Comparison of ENCODE assay signal across 8 mouse cellular contexts in genomic region chr1:139455226-139455869, GRCm38 (mm10). TPM values are rescaled to one million over a fixed set of nuclear protein-coding genes. Genes with fewer than 3 reads are reported as not detected.
DNase-seq lines count a peak whose midpoint lies in the region; ATAC-seq and TF ChIP-seq lines count a peak whose summit lies in the region.

No protein-coding gene starts in this region.

- TF ChIP-seq RAD21 in CH12.LX (IDR thresholded peaks at IDR 0.05; ENCODE audit: low read depth, low read length) = no peak

- H3K27me3 ChIP-seq in CH12.LX (replicated peaks) = no peaks in the 10 kb centered on the region
- no peaks in the 10 kb centered on the region for H3K27me3 ChIP-seq in erythroblast, embryonic 14.5 days (ENCODE audit: control insufficient read depth)
- H3K27me3 ChIP-seq in intestine, postnatal 0 days (replicated peaks; ENCODE audit: control insufficient read depth, insufficient read depth, low read length) = no peaks in the 10 kb centered on the region
- H3K27me3 ChIP-seq in midbrain, embryonic 13.5 days = no peaks in the 10 kb centered on the region

- TF ChIP-seq EP300 in CH12.LX (IDR thresholded peaks at IDR 0.05; ENCODE audit: low read length) = no peak

- no peak for TF ChIP-seq POLR2A in CH12.LX (IDR thresholded peaks at IDR 0.05; ENCODE audit: low read depth, low read length)

- H3K79me2 ChIP-seq in CH12.LX (replicated peaks; ENCODE audit: control insufficient read depth, extremely low read depth, insufficient read depth, poor library complexity, severe bottlenecking) = peaks cover 15% of the 10 kb centered on the region

- H3K9ac ChIP-seq in CH12.LX (ENCODE audit: insufficient read depth, low read depth) (peak overlapping the region; percentile 50), ES-E14 (ENCODE audit: insufficient read depth, low read depth, low read length, poor library complexity, severe bottlenecking) (peak overlapping the region; percentile 93)
- H3K9ac ChIP-seq in intestine, postnatal 0 days (ENCODE audit: low read depth, low read length) = peak overlapping the region; percentile 53
- H3K9ac ChIP-seq in midbrain, embryonic 13.5 days (replicated peaks) = peak overlapping the region; percentile 66

- H3K36me3 ChIP-seq in CH12.LX (replicated peaks in 1 of 2; ENCODE audit: control insufficient read depth in 1 of 2, insufficient read depth in 1 of 2, low read length in 1 of 2) (peaks cover 10 to 29% of the 10 kb centered on the region in 2 experiments), ES-E14 (ENCODE audit: control insufficient read depth, insufficient read depth, low read length, poor library complexity, severe bottlenecking) (peaks cover 12% of the 10 kb centered on the region)
- peaks cover 44% of the 10 kb centered on the region for H3K36me3 ChIP-seq in erythroblast, embryonic 14.5 days (ENCODE audit: control insufficient read depth)
- no peaks in the 10 kb centered on the region for H3K36me3 ChIP-seq in intestine, postnatal 0 days (ENCODE audit: control insufficient read depth, insufficient read depth)
- H3K36me3 ChIP-seq in midbrain, embryonic 13.5 days = peaks cover 3% of the 10 kb centered on the region; the same call in 1 of the 2 replicates

- DNase-seq in CH12.LX (ENCODE audit: extremely low read depth) (peak; percentile 27), ES-E14 (ENCODE audit: low read depth, low spot score) (peak; percentile 52)
- no peak for DNase-seq in frontal cortex, postnatal 10 days (ENCODE audit: low spot score in 2 of 2)
- no peak for DNase-seq in right cerebral cortex, postnatal 14 days
- DNase-seq in cerebellum, adult 11-12 months = no peak

- H3K9me3 ChIP-seq in CH12.LX (replicated peaks; ENCODE audit: low read length) (no peaks in the 10 kb centered on the region), ES-E14 (ENCODE audit: control insufficient read depth, insufficient read depth, low read depth, low read length) (no peaks in the 10 kb centered on the region)
- no peaks in the 10 kb centered on the region for H3K9me3 ChIP-seq in erythroblast, embryonic 14.5 days (ENCODE audit: control insufficient read depth, low read length)
- no peaks in the 10 kb centered on the region for H3K9me3 ChIP-seq in intestine, postnatal 0 days (ENCODE audit: control insufficient read depth)
- no peaks in the 10 kb centered on the region for H3K9me3 ChIP-seq in midbrain, embryonic 13.5 days

- H3K4me1 ChIP-seq in CH12.LX (ENCODE audit: control insufficient read depth in 1 of 2, insufficient read depth in 2 of 2) (peaks cover 0 to 36% of the 10 kb centered on the region in 2 experiments; a peak in 2 of 4 replicates), ES-E14 (ENCODE audit: control insufficient read depth in 2 of 2, insufficient read depth in 2 of 2, low read length in 2 of 2, poor library complexity in 1 of 2) (no peaks in the 10 kb centered on the region)
- peaks cover 42% of the 10 kb centered on the region for H3K4me1 ChIP-seq in erythroblast, embryonic 14.5 days (ENCODE audit: control insufficient read depth)
- 0 out of 2 replicates have a peak, but pooled peaks cover 6% of the 10 kb centered on the region for H3K4me1 ChIP-seq in intestine, postnatal 0 days (replicated peaks; ENCODE audit: control insufficient read depth, insufficient read depth, low read length)
- H3K4me1 ChIP-seq in midbrain, embryonic 13.5 days (replicated peaks) = peaks cover 20% of the 10 kb centered on the region

- H3K4me2 ChIP-seq in CH12.LX (ENCODE audit: insufficient read depth, low read depth, poor library complexity, severe bottlenecking) = peak overlapping the region; percentile 87
- peak overlapping the region; percentile 95 for H3K4me2 ChIP-seq in intestine, postnatal 0 days (replicated peaks; ENCODE audit: low read depth)
- H3K4me2 ChIP-seq in midbrain, embryonic 13.5 days (replicated peaks) = peak overlapping the region; percentile 92

- in situ Hi-C loops in CH12.LX (cut with MboI; ENCODE audit: low pct_ligation_motif_present, low pct_unique_long_range_greater_than_20kb, low sequenced_read_pairs) (no loop called here), ES-E14 (cut with MboI; ENCODE audit: low sequenced_read_pairs in 2 of 2, unreplicated experiment in 2 of 2) (no loop called here)

- dilution Hi-C loops in CH12.LX (cut with MboI; ENCODE audit: extremely low pct_ligation_motif_present, extremely low pct_unique_long_range_greater_than_20kb, low sequenced_read_pairs) = no loop called here

- WGBS in intestine, postnatal 0 days = 1% methylated on average over 17 of the region's 17 CpGs
- 2% methylated on average over 17 of the region's 17 CpGs for WGBS in midbrain, embryonic 13.5 days

- peak overlapping the region; percentile 30; the same call in 1 of the 2 replicates for H3K27ac ChIP-seq in CH12.LX (ENCODE audit: insufficient read depth, low read depth)
- H3K27ac ChIP-seq in ES-E14 (ENCODE audit: insufficient read depth, low read depth, low read length, poor library complexity, severe bottlenecking) = no peak overlapping the region
- no peak overlapping the region for H3K27ac ChIP-seq in intestine, postnatal 0 days (ENCODE audit: low read depth, low read length)
- H3K27ac ChIP-seq in midbrain, embryonic 13.5 days = no peak overlapping the region

- ATAC-seq in intestine, postnatal 0 days = peak; percentile 11; the same call in 1 of the 2 replicates
- peak; percentile 59 for ATAC-seq in midbrain, embryonic 13.5 days

- H3K4me3 ChIP-seq in CH12.LX (replicated peaks in 1 of 3; ENCODE audit: low read depth in 2 of 3, low read length in 2 of 3, poor library complexity in 1 of 3) (peak overlapping the region; percentile 78 to 94 (median 86)), ES-E14 (ENCODE audit: insufficient read depth in 1 of 2, low read depth in 1 of 2, low read length in 2 of 2, poor library complexity in 1 of 2, severe bottlenecking in 1 of 2) (peak overlapping the region; percentile 85 to 89)
- H3K4me3 ChIP-seq in erythroblast, embryonic 14.5 days (replicated peaks) = peak overlapping the region; percentile 74
- H3K4me3 ChIP-seq in intestine, postnatal 0 days (ENCODE audit: low read depth, low read length) = peak overlapping the region; percentile 70
- peak overlapping the region; percentile 61 for H3K4me3 ChIP-seq in midbrain, embryonic 13.5 days (replicated peaks)

- no peak for TF ChIP-seq CTCF in CH12.LX (conservative IDR thresholded peaks at IDR 0.05 in 1 of 2, IDR thresholded peaks at IDR 0.05 in 1 of 2; ENCODE audit: low read depth in 2 of 2, low read length in 2 of 2)
- TF ChIP-seq CTCF in intestine, postnatal 0 days (IDR thresholded peaks at IDR 0.05; ENCODE audit: low read depth) = no peak

TF ChIP-seq in CH12.LX, 34 proteins besides CTCF, POLR2A, EP300 and RAD21:
- TF ChIP-seq CHD2 (IDR thresholded peaks at IDR 0.05; ENCODE audit: low read length) = no peak
- 0 out of 2 replicates have a peak, but pooled peaks have one; percentile 6 for TF ChIP-seq CHD1 (IDR thresholded peaks at IDR 0.05; ENCODE audit: low read depth, low read length)
- no peak for TF ChIP-seq IRF4 (IDR thresholded peaks at IDR 0.05; ENCODE audit: low read depth, low read length)
- TF ChIP-seq TCF12 (IDR thresholded peaks at IDR 0.05; ENCODE audit: low read depth, low read length) = 0 out of 2 replicates have a peak, but pooled peaks have one; percentile 2

TF ChIP-seq in ES-E14, 5 proteins besides CTCF, POLR2A, EP300 and RAD21:
- TF ChIP-seq ZC3H11A (IDR thresholded peaks at IDR 0.05; ENCODE audit: borderline replicate concordance, low read depth, low read length) = no peak
- TF ChIP-seq CHD2 (IDR thresholded peaks at IDR 0.05; ENCODE audit: low read depth, low read length) = no peak
- TF ChIP-seq HCFC1 (IDR thresholded peaks at IDR 0.05; ENCODE audit: borderline replicate concordance, insufficient read depth, low read length) = no peak
- no peak for TF ChIP-seq ZNF384 (IDR thresholded peaks at IDR 0.05; ENCODE audit: low read depth, low read length)
- TF ChIP-seq MAFK (IDR thresholded peaks at IDR 0.05; ENCODE audit: insufficient read depth, low read depth, low read length) = no peak

RNA-seq across cellular contexts. Expression of gene Aspm, which starts 0.8 kb away (rescaled TPM):
- total RNA-seq in CH12.LX (2012; rRNA removed) = 19.6 and 20.6 TPM in 2 replicates
- total RNA-seq in CH12.LX (2014; rRNA removed) = 19.5 and 20.2 TPM in 2 replicates
- polyA plus RNA-seq in CH12.LX (2012; ENCODE audit: insufficient read length, low read depth) = 18.3 and 19.6 TPM in 2 replicates
- total RNA-seq in ES-E14 (2012; rRNA removed) = 42.8 and 51.5 TPM in 2 replicates
- polyA plus RNA-seq in erythroblast, embryonic 14.5 days (2012) = 0.19 and 0.27 TPM in 2 replicates
- 3.0 and 3.2 TPM in 2 replicates for polyA plus RNA-seq in intestine, postnatal 0 days (2015; fragmentation: Nextera tagmentation; extraction: Ambion mirVana)
- 8.7 and 9.8 TPM in 2 replicates for polyA plus RNA-seq in midbrain, embryonic 13.5 days (2015; fragmentation: Nextera tagmentation; extraction: Ambion mirVana)

RNA-seq across cellular contexts. Expression of gene Zbtb41, which starts 33.3 kb away (rescaled TPM):
- 4.8 and 6.5 TPM in 2 replicates for total RNA-seq in CH12.LX (2012; rRNA removed)
- 7.3 and 9.8 TPM in 2 replicates for total RNA-seq in CH12.LX (2014; rRNA removed)
- 6.3 and 7.0 TPM in 2 replicates for polyA plus RNA-seq in CH12.LX (2012; ENCODE audit: insufficient read length, low read depth)
- total RNA-seq in ES-E14 (2012; rRNA removed) = 11.4 and 12.3 TPM in 2 replicates
- polyA plus RNA-seq in erythroblast, embryonic 14.5 days (2012) = 0.01 and 0.02 TPM in 2 replicates
- 2.4 and 3.2 TPM in 2 replicates for polyA plus RNA-seq in intestine, postnatal 0 days (2015; fragmentation: Nextera tagmentation; extraction: Ambion mirVana)
- 17.3 and 19.4 TPM in 2 replicates for polyA plus RNA-seq in midbrain, embryonic 13.5 days (2015; fragmentation: Nextera tagmentation; extraction: Ambion mirVana)

RNA-seq across cellular contexts. Expression of gene F13b, which starts 46.2 kb away (rescaled TPM):
- total RNA-seq in CH12.LX (2012; rRNA removed) = not detected in 2 replicates
- not detected in 2 replicates for total RNA-seq in CH12.LX (2014; rRNA removed)
- polyA plus RNA-seq in CH12.LX (2012; ENCODE audit: insufficient read length, low read depth) = not detected in 2 replicates
- total RNA-seq in ES-E14 (2012; rRNA removed) = 0.26 TPM in 1 of 2 replicates, not detected in the other
- not detected in 2 replicates for polyA plus RNA-seq in erythroblast, embryonic 14.5 days (2012)
- 0.31 TPM in 2 replicates for polyA plus RNA-seq in intestine, postnatal 0 days (2015; fragmentation: Nextera tagmentation; extraction: Ambion mirVana)
- polyA plus RNA-seq in midbrain, embryonic 13.5 days (2015; fragmentation: Nextera tagmentation; extraction: Ambion mirVana) = not detected in 2 replicates

Comparison
In these comparisons a context has a peak if more than half of its experiments do, and no peak if none do; other contexts are left out.
1. DNase-seq: peak in CH12.LX (single experiment) and ES-E14 (single experiment); none in frontal cortex, postnatal 10 days (0 of 2), right cerebral cortex, postnatal 14 days (single experiment) and cerebellum, adult 11-12 months (single experiment).
2. Peak in every context shown above with its lines, with median percentiles within 50 percentile points of each other: H3K4me2 ChIP-seq, H3K4me3 ChIP-seq and H3K9ac ChIP-seq.